In the genomic region with DNA sequence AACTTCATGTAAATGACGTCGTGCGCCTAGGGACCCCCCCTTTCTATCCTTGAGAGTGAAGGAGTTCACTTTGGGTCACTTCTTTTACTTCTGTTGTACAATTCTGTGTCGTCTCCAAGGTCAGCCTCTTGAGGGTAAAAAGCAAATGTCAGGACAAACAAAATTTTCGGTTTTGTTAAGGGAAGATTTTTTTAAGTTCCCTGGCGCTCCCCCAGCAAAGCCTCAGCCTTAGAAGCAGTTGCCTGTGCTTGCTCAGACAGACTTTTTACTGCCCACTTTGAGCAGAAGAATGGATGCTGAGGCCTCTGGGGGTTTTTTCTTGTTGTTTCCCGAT, we compare ENCODE assay signal across 7 mouse cellular contexts. TPM values are rescaled to one million over a fixed set of nuclear protein-coding genes. Genes with fewer than 3 reads are reported as not detected.
A peak's percentile ranks its signal among the peaks of the same experiment; 100 is the strongest.
DNase-seq lines count a peak whose midpoint lies in the region; ATAC-seq and TF ChIP-seq lines count a peak whose summit lies in the region.

No protein-coding gene starts in this region.

- peak overlapping the region; percentile 99 for H3K9ac ChIP-seq in heart, embryonic 14.5 days (ENCODE audit: low read length)
- peak overlapping the region; percentile 84 for H3K9ac ChIP-seq in liver, embryonic 13.5 days
- peak overlapping the region; percentile 89 for H3K9ac ChIP-seq in stomach, embryonic 14.5 days (replicated peaks; ENCODE audit: low read depth, low read length)

- H3K9me3 ChIP-seq in E14TG2a.4 (ENCODE audit: low read length), result no peaks in the 10 kb centered on the region
- H3K9me3 ChIP-seq in heart, embryonic 14.5 days (ENCODE audit: control insufficient read depth, low read length), result no peaks in the 10 kb centered on the region
- no peaks in the 10 kb centered on the region for H3K9me3 ChIP-seq in liver, embryonic 13.5 days (replicated peaks)
- no peaks in the 10 kb centered on the region for H3K9me3 ChIP-seq in stomach, embryonic 14.5 days (ENCODE audit: control insufficient read depth, low read depth, low read length)

- WGBS in heart, embryonic 14.5 days, result 2% methylated on average over 7 of the region's 7 CpGs
- 2% methylated on average over 7 of the region's 7 CpGs for WGBS in liver, embryonic 13.5 days (ENCODE audit: insufficient replicate concordance)
- 3% methylated on average over 7 of the region's 7 CpGs for WGBS in stomach, embryonic 14.5 days

- intact Hi-C loops in gastrocnemius, postnatal 36 days (cut with DNase I), result loop anchor here (5.0 kb wide), 2 partner anchors 54 to 74 kb away; no protein-coding TSS in a partner anchor

- peak overlapping the region; percentile 84 to 86 for H3K27ac ChIP-seq in heart, embryonic 14.5 days (replicated peaks in 1 of 2; ENCODE audit: control insufficient read depth in 1 of 2, insufficient read depth in 1 of 2, low read depth in 2 of 2, low read length in 2 of 2)
- H3K27ac ChIP-seq in liver, embryonic 13.5 days, result 0 out of 2 replicates have a peak overlapping the region, but pooled peaks have one; percentile 21
- 0 out of 2 replicates have a peak overlapping the region, but pooled peaks have one; percentile 21 for H3K27ac ChIP-seq in stomach, embryonic 14.5 days (ENCODE audit: low read length)

- H3K36me3 ChIP-seq in C2C12 (ENCODE audit: control insufficient read depth, insufficient read depth) (no peaks in the 10 kb centered on the region), E14TG2a.4 (ENCODE audit: insufficient read depth, low read length) (peaks cover 12% of the 10 kb centered on the region; the same call in 1 of the 2 replicates)
- H3K36me3 ChIP-seq in heart, embryonic 14.5 days (ENCODE audit: control insufficient read depth, insufficient read depth, low read length), result peaks cover 3% of the 10 kb centered on the region; the same call in 1 of the 2 replicates
- H3K36me3 ChIP-seq in liver, embryonic 13.5 days, result no peaks in the 10 kb centered on the region
- no peaks in the 10 kb centered on the region for H3K36me3 ChIP-seq in stomach, embryonic 14.5 days (ENCODE audit: control insufficient read depth, insufficient read depth, low read length)

- H3K4me3 ChIP-seq in C2C12 (ENCODE audit: insufficient read depth, poor library complexity, severe bottlenecking) (peak overlapping the region; percentile 52), E14TG2a.4 (replicated peaks; ENCODE audit: low read length) (peak overlapping the region; percentile 90)
- peak overlapping the region; percentile 85 to 90 for H3K4me3 ChIP-seq in heart, embryonic 14.5 days (ENCODE audit: control insufficient read depth in 1 of 2, insufficient read depth in 1 of 2, low read depth in 1 of 2, low read length in 2 of 2)
- peak overlapping the region; percentile 77 for H3K4me3 ChIP-seq in liver, embryonic 13.5 days (replicated peaks)
- H3K4me3 ChIP-seq in stomach, embryonic 14.5 days (ENCODE audit: low read depth, low read length), result peak overlapping the region; percentile 90

- peak overlapping the region; percentile 88 for H3ac ChIP-seq in C2C12 (ENCODE audit: control insufficient read depth, insufficient read length, low read depth)

- H3K79me2 ChIP-seq in C2C12 (ENCODE audit: control insufficient read depth, insufficient read depth), result peaks cover 55% of the 10 kb centered on the region

- H3K4me2 ChIP-seq in heart, embryonic 14.5 days (ENCODE audit: low read length), result peak overlapping the region; percentile 97
- H3K4me2 ChIP-seq in liver, embryonic 13.5 days, result peak overlapping the region; percentile 93
- peak overlapping the region; percentile 86 for H3K4me2 ChIP-seq in stomach, embryonic 14.5 days (replicated peaks; ENCODE audit: low read depth, low read length)

- ATAC-seq in heart, embryonic 14.5 days (ENCODE audit: insufficient number of reproducible peaks, insufficient read depth, low FRiP score, low read depth), result no peak
- no peak for ATAC-seq in liver, embryonic 13.5 days (ENCODE audit: low read depth)
- ATAC-seq in stomach, embryonic 14.5 days (ENCODE audit: insufficient number of reproducible peaks, insufficient read depth, low FRiP score, low read depth), result no peak

- TF ChIP-seq CTCF in C2C12 (IDR thresholded peaks at IDR 0.05; ENCODE audit: control insufficient read depth, insufficient read depth, insufficient read length) (no peak), E14TG2a.4 (conservative IDR thresholded peaks at IDR 0.05; ENCODE audit: low read length) (no peak)

- no peak for DNase-seq in liver, embryonic 13.5 days
- DNase-seq in gastrocnemius, postnatal 36 days, result no peak
- no peak for DNase-seq in cerebellum, adult 9-11 months

- peaks cover 43% of the 10 kb centered on the region for H3K79me3 ChIP-seq in C2C12 (ENCODE audit: low read depth)

- H3K4me1 ChIP-seq in E14TG2a.4 (replicated peaks; ENCODE audit: low read depth, low read length), result peaks cover 64% of the 10 kb centered on the region
- peaks cover 26 to 32% of the 10 kb centered on the region in 2 experiments for H3K4me1 ChIP-seq in heart, embryonic 14.5 days (ENCODE audit: control insufficient read depth in 2 of 2, insufficient read depth in 2 of 2, low read length in 2 of 2)
- H3K4me1 ChIP-seq in liver, embryonic 13.5 days (replicated peaks), result peaks cover 47% of the 10 kb centered on the region
- H3K4me1 ChIP-seq in stomach, embryonic 14.5 days (ENCODE audit: control insufficient read depth, insufficient read depth, low read length), result peaks cover 29% of the 10 kb centered on the region

- no peaks in the 10 kb centered on the region for H3K27me3 ChIP-seq in C2C12 (ENCODE audit: control insufficient read depth, insufficient read depth, insufficient read length)
- H3K27me3 ChIP-seq in E14TG2a.4 (ENCODE audit: insufficient read depth, low read length), result peaks cover 53% of the 10 kb centered on the region
- no peaks in the 10 kb centered on the region for H3K27me3 ChIP-seq in heart, embryonic 14.5 days (ENCODE audit: control insufficient read depth, insufficient read depth, low read length)
- H3K27me3 ChIP-seq in liver, embryonic 13.5 days, result peaks cover 42% of the 10 kb centered on the region
- H3K27me3 ChIP-seq in stomach, embryonic 14.5 days (ENCODE audit: control insufficient read depth, insufficient read depth, low read length), result no peaks in the 10 kb centered on the region

TF ChIP-seq in C2C12, 6 proteins besides CTCF, POLR2A, EP300 and RAD21:
- no peak for TF ChIP-seq CEBPB (IDR thresholded peaks at IDR 0.05; ENCODE audit: low read depth)
- no peak for TF ChIP-seq MAX (IDR thresholded peaks at IDR 0.05)
- no peak for TF ChIP-seq MYOG (IDR thresholded peaks at IDR 0.05; ENCODE audit: control insufficient read depth, extremely low read depth, insufficient read length)
- no peak for TF ChIP-seq FOSL1 (IDR thresholded peaks at IDR 0.05; ENCODE audit: insufficient read depth, low read length, poor library complexity, severe bottlenecking)

RNA-seq across cellular contexts. Expression of a gene that starts 0.7 kb away (rescaled TPM):
- 26.6 TPM for polyA plus RNA-seq in C2C12 (2012; fragmentation: generic; extraction: Trizol)
- polyA plus RNA-seq in heart, embryonic 14.5 days (2014; fragmentation: Nextera tagmentation; extraction: Ambion mirVana), result 41.3 and 42.1 TPM in 2 replicates
- polyA plus RNA-seq in liver, embryonic 13.5 days (2015; fragmentation: Nextera tagmentation; extraction: Ambion mirVana), result 3.6 and 4.8 TPM in 2 replicates
- 18.3 and 21.9 TPM in 2 replicates for polyA plus RNA-seq in stomach, embryonic 14.5 days (2014; fragmentation: Nextera tagmentation; extraction: Ambion mirVana)
- 100 to 1,000 TPM; 182 to 188 TPM for total RNA-seq in gastrocnemius, postnatal 36 days (2021)

RNA-seq across cellular contexts. Expression of a gene that starts 21.0 kb away (rescaled TPM):
- 1.1 TPM for polyA plus RNA-seq in C2C12 (2012; fragmentation: generic; extraction: Trizol)
- 87.5 and 95.4 TPM in 2 replicates for polyA plus RNA-seq in heart, embryonic 14.5 days (2014; fragmentation: Nextera tagmentation; extraction: Ambion mirVana)
- 37.0 and 43.0 TPM in 2 replicates for polyA plus RNA-seq in liver, embryonic 13.5 days (2015; fragmentation: Nextera tagmentation; extraction: Ambion mirVana)
- polyA plus RNA-seq in stomach, embryonic 14.5 days (2014; fragmentation: Nextera tagmentation; extraction: Ambion mirVana), result 134 and 136 TPM in 2 replicates
- total RNA-seq in gastrocnemius, postnatal 36 days (2021), result under 1 TPM; 0.20 to 0.38 TPM

Comparison
In these comparisons a context has a peak if more than half of its experiments do, and no peak if none do; other contexts are left out.
1. H3K27ac ChIP-seq: peak in every context shown above with its lines; median percentile 85 in heart, embryonic 14.5 days; 21 in liver, embryonic 13.5 days; 21 in stomach, embryonic 14.5 days.
2. RNA of a gene that starts 21.0 kb away (polyA plus RNA-seq): 134 to 136 TPM in stomach, embryonic 14.5 days, 87.5 to 95.4 TPM in heart, embryonic 14.5 days and 37.0 to 43.0 TPM in liver, embryonic 13.5 days; 1.1 TPM in C2C12 (single experiment); every median in the first group is over 10 times any median in the second.
3. Peak in every context shown above with its lines, with median percentiles within 50 percentile points of each other: H3K4me3 ChIP-seq, H3K4me2 ChIP-seq and H3K9ac ChIP-seq.